Mouse (Mus musculus): ENCODE data around the gene Lrrn2.

Lrrn2 gene

DNA sequence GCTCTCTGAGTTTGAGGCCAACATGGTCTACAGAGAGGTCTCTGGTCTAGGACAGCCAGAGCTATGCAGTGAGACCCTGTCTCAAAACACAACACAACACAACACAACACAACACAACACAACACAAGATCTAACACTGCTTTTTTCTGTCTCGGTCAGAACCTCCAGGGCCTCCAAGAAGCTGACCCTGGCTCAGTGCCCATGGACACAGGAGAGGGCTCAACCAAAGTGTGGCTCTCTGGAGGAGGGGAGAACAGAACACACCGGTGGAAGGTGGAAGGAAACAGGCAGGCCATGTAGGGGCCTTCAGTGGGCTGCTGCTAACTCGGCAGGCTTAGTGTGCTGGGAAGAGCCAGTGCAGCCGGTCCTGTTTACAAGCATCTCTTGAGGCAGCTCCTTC lies 5.6 kb downstream of the Lrrn2 start:
- no peak for DNase-seq (ENCODE audit: low spot score in 2 of 2)

DNA sequence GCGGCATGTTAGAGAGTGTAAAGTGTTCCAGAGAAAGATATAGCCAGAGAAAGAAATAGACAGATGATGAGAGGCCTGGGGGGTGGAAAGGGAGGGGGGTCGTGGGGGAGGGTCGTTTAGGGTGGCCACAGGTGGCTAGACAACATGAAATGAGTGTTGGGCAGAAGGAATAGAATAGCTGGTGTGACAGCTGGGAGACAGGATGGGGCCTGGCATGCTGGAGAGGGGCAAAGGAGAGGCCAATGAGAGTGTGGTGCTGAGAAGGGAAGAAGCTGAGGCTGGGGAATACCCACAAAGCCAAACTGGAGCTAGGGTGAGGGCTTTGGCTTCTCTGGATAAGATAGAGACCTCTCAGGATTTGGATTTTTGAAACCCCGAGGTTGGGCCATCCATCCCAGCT lies 6.6 kb downstream of the Lrrn2 start:
- DNase-seq (ENCODE audit: low spot score in 2 of 2): no peak

DNA sequence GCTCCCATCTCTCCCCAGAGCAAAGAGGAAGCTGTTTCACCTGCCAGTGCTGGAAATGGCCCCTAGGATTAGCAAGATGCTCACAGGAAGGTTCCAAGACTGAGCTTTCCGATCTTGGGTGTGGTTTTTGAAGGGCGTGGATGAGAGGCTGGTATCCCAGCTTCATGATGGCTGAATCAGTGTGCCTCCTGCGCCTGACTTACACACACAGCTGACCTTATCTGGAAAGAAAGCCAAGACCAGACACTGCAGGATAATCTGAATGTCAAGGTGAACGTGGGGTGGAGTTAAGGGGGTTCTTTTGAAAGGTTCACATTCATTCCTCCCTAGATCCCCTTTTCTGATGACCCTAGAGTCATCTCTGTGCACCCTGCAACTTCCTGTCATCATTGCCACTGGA lies 8.7 kb downstream of the Lrrn2 start:
- DNase-seq (ENCODE audit: low spot score in 2 of 2): no peak

DNA sequence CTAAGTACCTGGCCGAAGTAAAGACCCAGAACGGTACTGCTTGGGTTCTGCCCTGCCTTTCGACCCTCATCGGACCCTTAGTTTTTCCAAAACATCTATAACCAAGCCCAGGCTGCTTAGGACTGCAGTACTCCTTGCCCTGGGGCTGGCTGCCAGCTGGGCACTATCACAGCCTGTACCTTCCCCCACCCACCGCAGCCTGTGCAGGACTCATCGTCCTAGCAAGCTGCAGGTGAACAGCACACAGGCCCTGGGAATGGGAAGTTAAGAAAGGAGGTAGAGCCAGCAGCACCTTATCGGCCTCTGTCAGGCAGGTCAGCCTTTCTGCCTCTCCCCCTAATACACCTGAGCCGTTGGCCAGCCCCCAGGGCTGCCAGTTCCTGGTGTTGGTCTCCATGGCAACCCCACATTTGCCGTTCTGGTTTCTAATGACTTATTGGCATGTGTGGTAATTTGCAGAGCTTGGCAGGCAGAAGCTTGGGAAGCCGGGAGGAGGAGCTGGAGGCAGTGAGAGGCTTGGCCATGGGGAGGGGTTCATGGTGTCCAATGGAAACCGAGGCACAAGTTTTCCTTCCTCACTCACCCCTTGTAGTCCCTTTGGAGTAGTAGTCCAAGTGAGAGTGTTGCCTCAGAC lies 10.2 kb downstream of the Lrrn2 start:
- no peak for DNase-seq (ENCODE audit: low spot score in 2 of 2)

DNA sequence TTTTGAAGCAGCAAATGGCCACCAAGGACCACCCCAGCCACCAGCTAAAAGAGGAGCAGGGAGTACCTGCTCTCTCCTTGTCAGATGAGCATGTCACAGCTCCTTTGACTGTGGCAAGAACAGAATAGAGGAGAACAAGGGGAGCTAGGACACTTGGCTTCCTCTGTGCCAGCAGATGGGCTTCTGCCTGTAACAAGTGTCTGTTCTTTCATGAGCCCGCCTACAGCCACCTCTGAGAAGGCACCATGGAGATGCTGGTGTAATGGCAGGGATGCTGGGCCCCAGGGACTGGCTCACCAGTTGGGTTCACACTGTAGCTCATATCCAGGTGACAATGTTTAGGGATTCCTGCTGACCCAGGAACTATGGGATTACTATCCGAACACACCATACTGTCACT lies 12.0 kb downstream of the Lrrn2 start:
- DNase-seq (ENCODE audit: low spot score in 2 of 2): no peak

DNA sequence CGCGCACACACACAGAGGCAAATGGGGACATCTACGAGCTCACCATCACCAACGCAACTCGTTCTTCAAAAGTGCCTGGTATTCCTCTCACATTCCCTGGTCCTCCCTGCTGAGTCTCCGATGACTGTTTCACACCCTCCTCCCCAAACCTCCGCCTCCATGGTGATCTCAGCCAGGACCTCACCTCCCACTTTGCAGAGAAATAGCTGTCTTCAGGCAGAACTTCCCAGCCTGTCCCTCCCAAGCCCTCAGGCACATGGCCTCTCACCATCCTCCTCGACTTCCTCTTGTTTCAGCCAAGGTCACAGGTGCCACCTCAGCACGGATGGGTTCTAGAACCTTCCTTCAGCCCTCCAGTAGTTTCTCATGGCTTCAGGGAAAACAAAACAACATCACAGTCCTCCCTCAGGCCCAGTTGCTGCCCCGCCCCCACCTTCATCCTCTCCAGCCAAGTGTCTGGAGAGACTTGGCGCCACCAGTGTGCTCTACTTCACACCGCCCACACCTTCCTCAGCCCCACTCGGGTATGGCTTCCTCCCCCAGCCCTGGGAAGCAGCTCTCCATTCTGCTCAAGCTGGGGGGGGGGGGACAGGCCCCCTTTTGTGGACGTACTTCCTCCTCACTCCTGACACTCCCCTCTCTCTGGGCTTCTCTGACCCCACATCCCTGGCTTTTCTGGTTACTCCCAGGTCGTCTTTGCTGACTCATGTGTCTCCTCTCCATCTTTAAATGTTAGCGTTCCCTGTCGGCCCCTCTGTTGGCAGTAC lies 13.4 kb downstream of the Lrrn2 start:
- no peak for DNase-seq (ENCODE audit: low spot score in 2 of 2)

DNA sequence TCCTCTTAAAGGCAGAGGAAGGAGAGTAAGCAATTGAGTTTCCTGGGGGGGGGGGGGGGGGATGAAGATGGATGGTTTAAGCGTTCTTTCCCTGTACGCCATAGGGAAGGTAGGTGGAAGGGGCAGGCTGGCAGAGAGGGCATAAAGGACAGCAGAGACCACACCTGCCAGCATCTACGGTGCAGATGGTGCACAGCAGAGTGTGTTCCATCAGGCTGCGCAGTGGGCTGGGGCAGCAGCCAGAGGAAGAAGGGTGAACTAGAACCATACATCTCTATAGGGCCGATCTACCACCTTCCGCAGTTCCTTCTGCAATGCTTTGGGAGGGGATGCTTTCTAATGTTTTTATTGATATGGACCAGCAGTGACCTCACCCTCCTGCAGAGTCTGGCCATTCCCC lies 19.0 kb downstream of the Lrrn2 start:
- no peak for DNase-seq (ENCODE audit: low spot score in 2 of 2)

DNA sequence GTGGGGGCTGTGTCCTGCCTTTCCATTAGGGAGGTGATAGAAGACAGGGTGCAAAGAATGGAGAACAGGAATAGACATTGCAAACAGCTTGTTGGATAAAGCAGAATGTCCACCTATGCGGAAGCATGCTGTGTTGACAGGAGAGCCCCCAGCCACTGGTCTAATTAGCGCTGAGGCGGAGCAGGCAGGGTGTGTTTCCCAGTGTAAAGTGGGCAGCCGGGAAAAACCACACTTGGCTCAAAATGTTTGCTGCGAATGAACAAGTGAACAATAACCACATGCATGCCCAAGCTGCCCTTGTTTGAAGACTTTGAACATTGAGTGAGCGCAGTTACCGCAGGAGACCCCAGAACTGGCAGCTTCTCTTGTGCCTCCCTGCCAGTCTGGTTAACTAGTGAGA lies 19.6 kb downstream of the Lrrn2 start:
- DNase-seq (ENCODE audit: low spot score in 2 of 2): no peak

DNA sequence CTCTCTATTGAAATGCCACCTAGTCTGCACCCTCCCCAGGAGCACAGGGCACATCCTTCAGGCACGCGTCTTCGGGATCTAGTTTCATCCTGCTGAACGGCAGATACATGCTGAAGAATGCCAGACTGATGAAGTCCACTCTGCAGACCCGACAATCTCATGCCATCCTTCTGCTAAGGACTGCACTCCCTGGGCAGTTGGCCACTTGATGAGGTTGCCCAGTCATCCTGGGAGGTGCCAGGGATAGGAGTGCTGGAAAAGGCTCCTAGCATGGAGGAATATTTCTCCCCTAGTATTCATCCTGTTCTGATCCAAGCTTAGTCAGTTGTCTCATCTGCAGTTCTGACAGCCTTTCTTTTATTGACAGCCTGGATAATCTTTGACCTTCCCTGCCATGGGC lies 20.9 kb downstream of the Lrrn2 start:
- no peak for DNase-seq (ENCODE audit: low spot score in 2 of 2)

DNA sequence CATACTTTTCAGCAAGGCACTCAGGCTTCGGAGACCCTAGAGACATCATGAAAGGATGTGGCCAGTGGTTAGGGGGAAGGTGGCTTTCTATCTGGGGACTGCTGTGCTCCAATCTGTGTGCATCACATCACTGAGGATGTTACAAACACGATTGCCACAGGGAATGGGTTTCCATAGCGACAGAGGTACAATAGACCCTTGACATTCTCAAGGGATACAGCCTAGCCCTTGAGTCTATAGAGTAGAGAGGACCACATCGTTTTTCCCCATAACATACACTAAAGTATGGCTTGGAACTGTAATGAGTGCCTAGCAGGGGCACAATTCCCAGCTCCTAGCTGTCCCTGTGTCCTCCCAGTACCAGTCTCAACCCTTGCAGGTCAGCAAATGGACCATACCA lies 23.4 kb downstream of the Lrrn2 start:
- DNase-seq (ENCODE audit: low spot score in 2 of 2): no peak

DNA sequence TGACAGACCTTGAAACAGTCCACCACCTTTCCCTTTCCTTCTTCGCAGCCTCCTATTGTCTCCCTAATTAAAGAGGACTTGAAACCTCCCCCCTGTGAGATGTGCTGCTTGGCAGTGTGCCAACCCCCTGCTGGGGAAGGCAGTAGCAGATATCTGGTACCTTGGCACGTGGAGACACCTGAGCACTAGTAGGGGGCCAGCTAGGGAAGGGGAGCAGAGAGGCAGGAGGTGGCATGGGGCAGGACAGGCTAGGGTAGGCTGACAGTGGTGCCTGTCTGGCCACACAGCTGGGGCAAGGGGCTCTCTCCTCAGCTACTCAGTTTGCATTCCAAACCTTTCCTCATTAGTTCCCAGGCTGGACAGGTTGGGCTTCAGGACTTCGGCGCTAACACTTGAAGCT lies 29.0 kb downstream of the Lrrn2 start:
- no peak for DNase-seq (ENCODE audit: low spot score in 2 of 2)

DNA sequence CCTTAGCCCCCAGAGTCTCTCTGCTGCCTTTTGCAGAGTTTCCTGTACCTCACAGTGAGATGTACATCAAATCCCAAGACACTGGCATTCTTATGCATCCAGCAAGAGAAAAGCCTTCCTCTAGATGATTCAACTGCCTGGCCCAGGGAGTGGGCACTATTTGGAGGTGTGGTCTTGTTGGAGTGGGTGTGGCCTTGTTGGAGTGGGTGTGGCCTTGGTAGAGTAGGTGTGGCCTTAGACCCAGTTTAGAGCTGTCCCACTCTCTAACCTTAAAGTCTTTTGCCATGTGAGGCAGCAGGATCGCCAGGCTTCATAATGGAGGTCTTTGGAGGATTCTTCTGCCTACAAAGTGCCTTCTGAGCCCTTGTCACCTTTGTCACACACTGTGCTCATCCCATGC lies 29.9 kb downstream of the Lrrn2 start:
- DNase-seq (ENCODE audit: low spot score in 2 of 2): no peak

DNA sequence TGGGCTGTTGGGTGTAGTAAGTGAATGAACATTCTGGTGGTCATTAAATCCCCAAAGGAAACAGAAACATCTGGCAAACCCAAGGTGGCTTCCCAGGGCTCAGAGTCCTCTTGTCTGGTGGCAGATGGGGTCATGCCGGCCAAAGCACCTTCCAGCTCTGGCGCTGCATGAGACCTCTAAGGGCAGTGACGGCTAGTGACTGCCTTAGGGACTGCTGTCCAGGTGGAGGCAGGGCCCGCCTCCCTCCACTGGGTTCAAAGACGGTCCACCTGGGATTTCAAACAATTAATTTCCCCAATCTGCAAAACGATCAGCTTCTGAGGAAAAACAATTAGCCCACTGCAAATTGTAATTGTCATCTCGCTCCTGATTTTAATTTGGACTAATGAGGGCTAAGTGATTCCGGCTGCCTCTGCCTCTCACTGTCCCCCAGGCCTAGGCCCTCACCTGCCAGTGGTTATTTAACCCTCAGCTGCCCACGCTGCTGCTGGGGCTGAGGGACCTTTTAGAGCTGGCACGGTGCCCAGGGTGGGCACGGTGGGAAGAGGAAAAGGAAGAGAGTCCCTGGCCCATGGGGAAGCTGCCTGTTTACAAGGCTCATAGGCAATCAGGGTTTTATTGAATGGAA lies 30.5 kb downstream of the Lrrn2 start:
- no peak for DNase-seq (ENCODE audit: low spot score in 2 of 2)

DNA sequence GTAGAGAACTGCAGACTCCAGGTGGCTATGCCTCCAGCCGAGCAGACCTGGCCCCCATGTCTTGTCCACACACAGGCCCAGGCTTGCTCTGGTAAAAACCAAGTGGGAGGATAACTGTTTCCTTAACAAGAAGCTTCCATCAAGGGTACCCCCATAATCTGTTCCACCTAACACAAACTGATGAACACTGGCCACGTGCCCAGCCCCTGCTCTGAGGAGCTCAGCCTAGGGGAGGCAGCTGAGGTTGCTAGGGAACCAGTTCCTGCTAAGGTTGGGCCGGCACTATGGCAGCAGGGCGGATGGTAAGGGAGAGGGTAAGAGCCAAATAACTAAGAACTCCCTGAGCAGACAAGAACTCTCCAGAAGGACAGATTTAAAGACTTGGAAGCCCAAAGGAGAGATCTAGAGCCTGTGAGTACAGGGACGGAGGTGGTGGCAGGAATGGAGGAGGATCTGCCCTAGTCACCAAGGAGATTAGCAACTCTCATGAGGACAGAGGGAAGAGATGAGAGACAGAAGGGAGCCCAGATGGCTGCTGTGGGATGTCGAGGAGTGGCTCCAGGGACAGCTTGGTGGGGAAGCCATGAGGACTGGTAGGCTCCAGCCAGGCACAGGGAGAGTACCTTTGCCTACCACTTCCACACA lies 35.9 kb downstream of the Lrrn2 start:
- no peak for DNase-seq (ENCODE audit: low spot score in 2 of 2)

DNA sequence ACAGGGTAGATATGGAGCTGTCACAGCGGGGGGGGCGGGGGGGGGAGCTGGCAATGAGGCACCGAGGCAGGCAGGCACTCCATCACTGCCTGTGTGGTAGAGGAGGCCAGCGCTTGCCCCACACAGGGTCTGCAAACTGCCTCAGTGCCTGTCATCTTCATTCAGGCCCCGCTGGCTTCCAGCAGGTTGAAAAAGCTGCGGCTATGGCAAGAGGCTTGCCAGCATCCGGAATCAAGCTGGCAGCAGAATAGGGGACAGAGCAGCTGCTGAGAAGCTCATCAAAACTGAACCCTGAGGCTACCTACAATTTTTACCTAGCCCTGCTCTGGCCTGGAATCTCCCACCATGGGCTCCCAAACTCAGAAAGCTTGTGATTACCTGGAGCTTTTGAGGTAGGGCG lies 37.5 kb downstream of the Lrrn2 start:
- DNase-seq (ENCODE audit: low spot score in 2 of 2): no peak

DNA sequence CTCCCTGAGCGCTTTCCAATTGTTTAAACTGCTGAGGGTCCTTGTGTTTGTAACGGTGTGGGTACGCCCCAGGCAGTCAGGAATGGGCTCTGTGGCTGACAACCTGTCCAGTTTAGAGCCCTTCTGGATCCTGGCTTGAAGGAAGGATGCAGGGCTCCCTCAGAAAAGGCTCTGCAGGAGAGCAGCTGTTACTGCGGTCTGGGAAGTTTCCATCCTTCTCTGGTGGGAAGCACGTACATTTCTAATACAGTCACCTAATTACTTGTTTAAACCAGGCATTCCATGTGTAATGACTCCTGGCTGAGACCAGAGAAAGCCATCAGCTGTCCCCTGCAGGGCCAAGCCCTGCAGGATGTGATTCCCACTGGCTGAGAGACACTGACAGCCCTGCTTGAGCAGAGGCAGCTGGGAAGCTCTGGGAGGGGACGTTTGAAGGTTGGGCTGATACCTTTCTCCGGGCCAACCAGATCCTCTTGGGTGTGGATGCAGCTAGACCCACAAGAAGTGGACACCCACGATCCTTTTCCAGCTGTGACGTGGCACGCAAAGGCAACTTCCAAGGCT lies 38.1 kb downstream of the Lrrn2 start:
- DNase-seq (ENCODE audit: low spot score in 2 of 2): no peak

DNA sequence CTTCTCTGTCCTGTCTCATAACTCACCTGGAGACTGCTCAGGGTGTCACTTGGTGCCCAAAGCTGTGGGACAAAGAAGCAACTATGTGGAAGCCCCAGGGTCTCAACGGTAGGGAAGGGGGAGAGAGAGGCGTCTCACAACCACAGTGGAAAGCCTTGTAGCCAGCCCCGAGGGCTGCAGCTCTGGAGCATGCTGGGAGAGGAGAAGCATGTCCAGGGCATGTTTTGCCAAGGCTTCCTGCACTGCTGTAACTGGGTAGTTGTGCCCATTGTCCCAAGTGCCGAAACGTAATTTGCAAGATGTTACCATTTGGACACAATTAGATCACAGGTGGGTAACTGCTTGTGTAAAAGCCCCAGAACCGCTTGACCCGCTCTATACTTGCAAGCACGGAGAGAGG lies 39.2 kb downstream of the Lrrn2 start:
- no peak for DNase-seq (ENCODE audit: low spot score in 2 of 2)

DNA sequence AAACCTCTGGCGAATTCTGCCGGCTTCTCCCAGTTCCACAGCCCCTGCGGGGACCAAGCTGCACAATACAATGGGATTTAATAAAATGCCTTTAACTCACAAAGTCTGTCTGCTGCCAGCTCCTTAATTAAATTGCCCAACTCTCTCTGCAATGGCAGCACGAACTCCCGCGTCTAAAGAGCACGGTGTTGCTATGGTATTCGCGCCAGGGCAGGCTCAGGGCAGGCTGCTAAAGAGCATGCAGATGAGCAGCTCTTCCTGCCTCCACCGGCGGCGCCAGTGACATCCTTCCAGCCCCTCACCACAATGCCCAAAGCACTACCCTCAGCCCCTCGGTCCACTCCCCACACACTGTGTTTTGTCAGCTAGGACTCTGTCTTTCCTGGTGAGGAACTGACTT lies 41.0 kb downstream of the Lrrn2 start:
- DNase-seq (ENCODE audit: low spot score in 2 of 2): no peak

DNA sequence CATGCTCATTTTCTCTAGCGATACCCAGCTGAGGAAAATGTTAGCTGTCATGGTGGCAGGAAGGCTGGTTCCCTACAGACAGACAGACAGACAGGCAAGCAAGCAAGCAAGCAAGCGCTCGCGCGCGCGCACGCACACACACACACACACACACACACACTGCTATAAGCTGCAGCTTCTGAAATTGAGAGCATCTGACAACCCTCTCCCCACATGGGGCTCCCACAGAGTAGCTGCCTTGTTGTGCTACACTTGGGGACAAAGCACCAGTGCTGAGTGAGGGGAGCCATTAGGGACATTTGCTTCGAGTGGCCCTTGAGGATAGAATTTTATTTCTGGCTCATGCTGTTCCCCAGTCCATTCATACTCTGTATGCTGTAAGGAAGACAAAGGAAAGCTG lies 42.2 kb downstream of the Lrrn2 start:
- no peak for DNase-seq (ENCODE audit: low spot score in 2 of 2)

DNA sequence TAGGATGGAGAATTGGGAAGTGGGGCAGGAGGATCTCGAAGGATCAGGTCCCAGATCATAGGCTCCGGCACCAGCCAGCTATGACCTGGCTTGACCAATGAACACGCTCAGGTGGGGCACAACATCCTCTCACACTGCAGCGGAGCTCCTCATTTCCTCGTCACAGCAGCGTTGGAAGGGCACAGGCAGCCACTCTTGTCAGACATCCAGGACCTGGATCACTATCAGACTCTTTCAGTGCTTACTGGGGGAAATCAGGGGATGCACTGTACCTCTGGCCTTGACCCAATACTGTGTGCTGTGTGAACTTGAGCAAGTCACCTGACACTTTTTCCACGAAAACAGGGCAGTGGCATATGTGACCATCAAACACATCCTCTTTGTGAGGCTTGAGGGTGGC lies 45.2 kb downstream of the Lrrn2 start:
- no peak for DNase-seq (ENCODE audit: low spot score in 2 of 2)

DNA sequence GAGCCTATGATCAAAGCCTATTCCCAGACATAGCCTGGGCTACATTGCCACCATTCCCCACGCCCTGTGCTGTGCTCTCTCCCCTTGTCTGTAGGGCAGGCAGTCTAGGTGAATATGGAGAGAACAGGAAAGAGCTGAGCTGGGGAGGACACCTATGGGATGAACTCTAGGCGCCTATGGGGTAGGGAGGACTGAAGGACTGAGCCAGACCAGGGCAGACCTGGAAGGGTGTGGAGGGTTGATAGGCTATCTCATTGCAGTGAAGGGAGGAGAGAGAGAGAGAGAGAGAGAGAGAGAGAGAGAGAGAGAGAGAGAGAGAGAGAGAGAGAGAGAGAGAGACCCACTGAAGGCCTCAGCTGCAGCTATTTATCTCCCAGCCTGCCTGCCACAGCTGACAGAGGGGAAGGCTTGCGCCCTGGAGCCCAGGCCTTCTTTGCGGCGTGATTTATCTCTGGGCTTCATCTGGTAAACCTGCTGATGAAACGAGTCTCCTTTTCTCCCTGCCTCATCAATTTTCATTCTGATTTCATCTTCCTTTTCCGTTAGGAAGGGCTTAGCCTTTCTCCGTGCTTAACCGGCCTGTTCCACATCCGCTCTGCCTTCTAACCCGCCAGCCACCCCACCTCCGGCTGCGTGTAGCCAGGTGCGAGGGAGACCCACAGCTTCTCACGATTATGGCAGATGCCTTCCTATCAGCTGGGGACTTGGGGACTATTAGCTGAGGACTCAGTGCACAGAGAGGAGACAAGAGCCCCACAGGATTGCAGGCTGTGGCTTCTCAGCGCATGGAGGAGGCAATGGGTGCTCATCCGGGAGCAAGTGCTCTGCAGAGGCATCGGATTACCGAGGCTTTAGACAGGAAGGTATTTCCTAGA lies 48.2 kb downstream of the Lrrn2 start:
- DNase-seq (ENCODE audit: low spot score in 2 of 2): no peak

DNA sequence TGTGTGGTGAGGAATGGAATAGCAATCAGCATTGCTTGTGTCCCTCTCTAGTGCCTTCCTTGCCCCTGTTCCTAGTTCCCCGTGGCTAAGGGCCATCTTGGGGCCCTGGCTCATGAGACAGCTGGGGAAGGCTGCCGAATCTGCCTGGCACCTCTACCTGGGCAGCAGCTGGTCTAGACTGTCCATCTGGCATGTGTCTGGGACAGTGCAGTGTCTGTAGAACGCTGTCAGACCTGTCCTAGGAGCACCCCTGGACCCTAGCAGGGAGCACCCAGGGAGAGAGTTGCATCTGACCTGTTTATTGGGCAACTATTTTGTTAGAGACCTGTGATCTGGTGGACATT lies 48.8 kb downstream of the Lrrn2 start:
- no peak for DNase-seq (ENCODE audit: low spot score in 2 of 2)
